12 mouse cellular contexts compared by ENCODE assay signal in genomic region chr10:67184441-67185070, GRCm38 (mm10).
DNase-seq lines count a peak whose midpoint lies in the region; ATAC-seq and TF ChIP-seq lines count a peak whose summit lies in the region.
"Had no signal": no experiment of that assay in that cellular context is flagged by ENCODE, and none has a peak within 500 bp of the region (broad histone marks: within the 10 kb centered on the region; RNA-seq: fewer than 3 reads in every experiment).

No protein-coding gene starts in this region.

- peak overlapping the region; percentile 61 for H3K27ac ChIP-seq in heart, embryonic 16.5 days (ENCODE audit: low read length)
- peak overlapping the region; percentile 48 for H3K27ac ChIP-seq in spleen, adult 2 months (ENCODE audit: insufficient read depth, low read length)
- H3K27ac ChIP-seq in hindbrain, postnatal 0 days: 0 out of 2 replicates have a peak overlapping the region, but pooled peaks have one; percentile 20
- H3K27ac ChIP-seq in small intestine, adult 2 months (ENCODE audit: insufficient read depth, low read depth, low read length): peak overlapping the region; percentile 26

- no peak for ATAC-seq in heart, embryonic 16.5 days (replicated peaks; ENCODE audit: extremely low read depth, insufficient read depth, low FRiP score)
- no peak for ATAC-seq in hindbrain, postnatal 0 days
- no peak for ATAC-seq in megakaryocyte progenitor cell, adult 5-6 weeks (replicated peaks; ENCODE audit: poor library complexity)
- no peak for ATAC-seq in cerebellum, adult (ENCODE audit: insufficient number of reproducible peaks, low FRiP score, low TSS enrichment)

- no peak for TF ChIP-seq CTCF in spleen, adult 2 months (IDR thresholded peaks at IDR 0.05; ENCODE audit: extremely low read depth, insufficient read depth, insufficient read length, insufficient replicate concordance)
- no peak for TF ChIP-seq CTCF in hindbrain, postnatal 0 days (IDR thresholded peaks at IDR 0.05; ENCODE audit: low read depth)
- no peak for TF ChIP-seq CTCF in small intestine, adult 2 months (IDR thresholded peaks at IDR 0.05; ENCODE audit: extremely low read depth, insufficient read length, insufficient replicate concordance, low read depth, low read length)

- no peaks in the 10 kb centered on the region for H3K9me3 ChIP-seq in heart, embryonic 16.5 days (replicated peaks; ENCODE audit: control insufficient read depth, low read length)
- no peaks in the 10 kb centered on the region for H3K9me3 ChIP-seq in hindbrain, postnatal 0 days (ENCODE audit: low read length)
- H3K9me3 ChIP-seq: midbrain, embryonic 12.5 days had no signal

- no peak for TF ChIP-seq POLR2A in spleen, adult 2 months (IDR thresholded peaks at IDR 0.05; ENCODE audit: low read depth, low read length)
- TF ChIP-seq POLR2A in small intestine, adult 2 months (IDR thresholded peaks at IDR 0.05; ENCODE audit: low read depth, low read length): no peak

- no peaks in the 10 kb centered on the region for H3K36me3 ChIP-seq in heart, embryonic 16.5 days (ENCODE audit: control insufficient read depth, insufficient read depth)
- no peaks in the 10 kb centered on the region for H3K36me3 ChIP-seq in spleen, adult 2 months (ENCODE audit: control insufficient read depth, insufficient read depth, low read length)
- H3K36me3 ChIP-seq in hindbrain, postnatal 0 days (ENCODE audit: insufficient read depth, low read length): no peaks in the 10 kb centered on the region
- no peaks in the 10 kb centered on the region for H3K36me3 ChIP-seq in small intestine, adult 2 months (ENCODE audit: control insufficient read depth, insufficient read depth, low read length)
- H3K36me3 ChIP-seq: midbrain, embryonic 12.5 days had no signal

- 67% methylated on average over 3 of the region's 3 CpGs for WGBS in heart, embryonic 16.5 days
- WGBS in spleen, adult 2 months: 64% methylated on average over 3 of the region's 3 CpGs
- WGBS in hindbrain, postnatal 0 days: 53% methylated on average over 3 of the region's 3 CpGs
- WGBS in small intestine, adult 2 months: 75% methylated on average over 3 of the region's 3 CpGs

- H3K4me1 ChIP-seq in heart, embryonic 16.5 days (ENCODE audit: control insufficient read depth, insufficient read depth, low read length): peaks cover 20% of the 10 kb centered on the region
- peaks cover 2% of the 10 kb centered on the region; the same call in 1 of the 2 replicates for H3K4me1 ChIP-seq in spleen, adult 2 months (ENCODE audit: control insufficient read depth, insufficient read depth, insufficient read length)
- peaks cover 16% of the 10 kb centered on the region for H3K4me1 ChIP-seq in hindbrain, postnatal 0 days (ENCODE audit: insufficient read depth, low read length)
- peaks cover 16% of the 10 kb centered on the region; the same call in 1 of the 2 replicates for H3K4me1 ChIP-seq in small intestine, adult 2 months (ENCODE audit: control insufficient read depth, insufficient read depth, insufficient read length, low read length)

- H3K4me3 ChIP-seq in heart, embryonic 16.5 days (ENCODE audit: low read length): no peak overlapping the region
- no peak overlapping the region for H3K4me3 ChIP-seq in spleen, adult 2 months (ENCODE audit: extremely low read depth, insufficient read depth, insufficient read length)
- no peak overlapping the region for H3K4me3 ChIP-seq in hindbrain, postnatal 0 days (ENCODE audit: low read length)
- H3K4me3 ChIP-seq in small intestine, adult 2 months (ENCODE audit: low read depth, low read length): no peak overlapping the region

- H3K4me2 ChIP-seq in heart, embryonic 16.5 days (ENCODE audit: low read depth, low read length): no peak overlapping the region
- no peak overlapping the region; the same call in 1 of the 2 replicates for H3K4me2 ChIP-seq in hindbrain, postnatal 0 days (ENCODE audit: low read depth, low read length)

- no peak overlapping the region for H3K9ac ChIP-seq in heart, embryonic 16.5 days (ENCODE audit: low read length)
- H3K9ac ChIP-seq in hindbrain, postnatal 0 days (replicated peaks; ENCODE audit: low read length): no peak overlapping the region

- DNase-seq in heart, postnatal 4 days: no peak
- DNase-seq in spleen, adult 2 months (ENCODE audit: low read depth in 1 of 2, low spot score in 2 of 2): no peak
- no peak for DNase-seq in spleen, adult 12 weeks (ENCODE audit: low spot score)
- no peak for DNase-seq in hindbrain, postnatal 0 days (ENCODE audit: low spot score)
- DNase-seq: adrenal gland, adult 2 months; cerebellum, adult 9-11 months; thymus, postnatal 36 days had no signal

- H3K27me3 ChIP-seq in heart, embryonic 16.5 days (ENCODE audit: control insufficient read depth, insufficient read depth, low read length): no peaks in the 10 kb centered on the region
- H3K27me3 ChIP-seq in spleen, adult 2 months (ENCODE audit: control insufficient read depth, insufficient read depth, low read length): no peaks in the 10 kb centered on the region
- H3K27me3 ChIP-seq in hindbrain, postnatal 0 days (ENCODE audit: insufficient read depth, low read length): no peaks in the 10 kb centered on the region
- no peaks in the 10 kb centered on the region; the same call in 1 of the 2 replicates for H3K27me3 ChIP-seq in small intestine, adult 2 months (ENCODE audit: control insufficient read depth, insufficient read depth, low read length)
- H3K27me3 ChIP-seq: midbrain, embryonic 12.5 days had no signal
